Mouse (Mus musculus): Measurements from ENCODE around the gene Zmynd10.

The Zmynd10 gene

GRCm38 (mm10) chr9:107578587-107578986 is 31.5 kb downstream of the Zmynd10 start, which contains the start of gene Naa80:
Gene Naa80 (plus strand): TSS chr9:107578887.
- DNase-seq (ENCODE audit: extremely low spot score, low spot score), result no peak

GRCm38 (mm10) chr9:107579023-107579900 is 32.2 kb downstream of the Zmynd10 start:
- DNase-seq (ENCODE audit: extremely low spot score, low spot score), result no peak

GRCm38 (mm10) chr9:107580501-107581317 is 33.6 kb downstream of the Zmynd10 start, which contains the start of gene Hyal3:
Gene Hyal3 (plus strand): TSS chr9:107580818.
- DNase-seq (ENCODE audit: extremely low spot score, low spot score), result peak; percentile 77

GRCm38 (mm10) chr9:107581584-107581983 is 34.5 kb downstream of the Zmynd10 start:
- no peak for DNase-seq (ENCODE audit: extremely low spot score, low spot score)

GRCm38 (mm10) chr9:107582509-107583062 is 35.5 kb downstream of the Zmynd10 start:
- no peak for DNase-seq (ENCODE audit: extremely low spot score, low spot score)

GRCm38 (mm10) chr9:107583174-107583573 is 36.1 kb downstream of the Zmynd10 start:
- DNase-seq (ENCODE audit: extremely low spot score, low spot score), result no peak

- no peak for DNase-seq (ENCODE audit: extremely low spot score, low spot score)
These were observed 39.4 kb downstream of the Zmynd10 start for GRCm38 (mm10) chr9:107586504-107586903.

GRCm38 (mm10) chr9:107586974-107587832 is 40.1 kb downstream of the Zmynd10 start, which contains the start of gene Ifrd2:
Gene Ifrd2 (plus strand): TSS chr9:107587642.
- peak; percentile 90 for DNase-seq (ENCODE audit: extremely low spot score, low spot score)

GRCm38 (mm10) chr9:107587833-107588639 is 40.9 kb downstream of the Zmynd10 start:
- DNase-seq (ENCODE audit: extremely low spot score, low spot score), result no peak

- DNase-seq (ENCODE audit: extremely low spot score, low spot score), result no peak
These were observed 43.1 kb downstream of the Zmynd10 start for GRCm38 (mm10) chr9:107590058-107590772.

GRCm38 (mm10) chr9:107590773-107591060 is 43.6 kb downstream of the Zmynd10 start:
- no peak for DNase-seq (ENCODE audit: extremely low spot score, low spot score)

GRCm38 (mm10) chr9:107593101-107593976 is 46.2 kb downstream of the Zmynd10 start:
- DNase-seq (ENCODE audit: extremely low spot score, low spot score), result no peak

- no peak for DNase-seq (ENCODE audit: extremely low spot score, low spot score)
These were observed 47.4 kb downstream of the Zmynd10 start for GRCm38 (mm10) chr9:107594281-107595062.

- DNase-seq (ENCODE audit: extremely low spot score, low spot score), result no peak
These were observed 49.8 kb downstream of the Zmynd10 start for GRCm38 (mm10) chr9:107596619-107597569.

- no peak for DNase-seq (ENCODE audit: extremely low spot score, low spot score)
These were observed 51.3 kb downstream of the Zmynd10 start for GRCm38 (mm10) chr9:107598385-107598784.

- DNase-seq (ENCODE audit: extremely low spot score, low spot score), result no peak
These were observed 52.3 kb downstream of the Zmynd10 start for GRCm38 (mm10) chr9:107599433-107599832.

- DNase-seq (ENCODE audit: extremely low spot score, low spot score), result no peak
These were observed 52.7 kb downstream of the Zmynd10 start for GRCm38 (mm10) chr9:107599842-107600241.

All from neural tube, embryonic 10.5 days (tissue).